Mouse (Mus musculus) megakaryocyte, embryonic 14.5 days (primary cell): Measurements from ENCODE around the gene Sike1.

Source experiments
- FLI1 ChIP-seq: IDR thresholded peaks from 2 replicates; pipeline ENCODE4 v1.6.1; 2012; ENCODE audit warnings: low read length, inconsistent platforms, mixed read lengths
- GATA1 ChIP-seq: IDR thresholded peaks from 3 replicates; pipeline ENCODE4 v1.6.1; 2012; ENCODE audit warnings: mixed read lengths, low read length, inconsistent platforms, borderline replicate concordance

DNA sequence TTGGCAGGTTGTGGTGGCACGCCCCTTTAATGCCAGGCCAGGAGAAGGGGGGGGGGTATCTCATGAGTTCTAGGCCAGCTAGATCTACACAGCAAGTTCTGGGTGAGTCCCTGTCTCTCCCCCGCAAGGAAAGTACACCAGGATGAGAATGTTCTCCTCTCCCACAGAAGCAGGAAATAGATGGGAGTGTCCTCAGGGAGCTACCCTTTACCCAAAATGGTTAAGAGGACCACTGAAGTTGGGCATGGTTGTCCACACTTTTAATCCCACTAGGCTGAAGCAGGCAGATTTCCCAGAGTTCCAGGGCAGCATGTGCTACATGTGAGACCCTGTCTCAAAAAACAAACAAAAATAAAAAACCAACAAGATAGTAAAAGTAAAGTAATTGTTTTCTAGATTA lies 24.0 kb downstream of the Sike1 start:
- TF ChIP-seq GATA1 (no peak), FLI1 (no peak)
